Mouse (Mus musculus) kidney, embryonic 16.5 days (tissue): ENCODE results near the gene Cltrn. TPM values are rescaled to one million over a fixed set of nuclear protein-coding genes. Genes with fewer than 3 reads are reported as not detected.

Experiments
- ATAC-seq: fragments of 200-750 bp; cut with Nextera tagmentation; 2 replicates; pipeline ENCODE4 v1.8.0; 2017; ENCODE audit warnings: moderate TSS enrichment; ENCODE audit not compliant: low FRiP score, low TSS enrichment
- H3K27ac ChIP-seq: fragments of 300-500 bp; sonication (generic); 2 replicates; pipeline ENCODE4 v1.5.1; 2014; ENCODE audit warnings: low read length
- H3K27me3 ChIP-seq: fragments of 300-500 bp; sonication (generic); 2 replicates; pipeline ENCODE4 v1.6.1; 2014; ENCODE audit warnings: low read length, control low read depth, mixed read lengths; ENCODE audit not compliant: insufficient read depth
- H3K36me3 ChIP-seq: fragments of 300-500 bp; sonication (generic); 2 replicates; pipeline ENCODE4 v1.6.1; 2014; ENCODE audit warnings: low read length, control low read depth, mixed read lengths; ENCODE audit not compliant: insufficient read depth
- H3K4me1 ChIP-seq: fragments of 300-500 bp; sonication (generic); 2 replicates; pipeline ENCODE4 v1.6.1; 2014; ENCODE audit warnings: low read length, control low read depth, mixed read lengths; ENCODE audit not compliant: insufficient read depth
- H3K4me2 ChIP-seq: fragments of 300-500 bp; sonication (generic); replicated peaks from 2 replicates; pipeline ENCODE4 v1.6.1; 2014; ENCODE audit warnings: low read depth, low read length
- H3K4me3 ChIP-seq: fragments of 300-500 bp; sonication (generic); 2 replicates; pipeline ENCODE4 v1.5.1; 2014; ENCODE audit warnings: mild to moderate bottlenecking, low read length
- H3K9ac ChIP-seq: fragments of 300-500 bp; sonication (generic); replicated peaks from 2 replicates; pipeline ENCODE4 v1.6.1; 2014; ENCODE audit warnings: low read length
- H3K9me3 ChIP-seq: fragments of 300-500 bp; sonication (generic); 2 replicates; pipeline ENCODE4 v1.6.1; 2016; ENCODE audit warnings: low read length, control low read depth
- WGBS: fragments of 180-500 bp; shearing (Covaris S2); extraction: QIAGEN DNeasy Blood & Tissue Kit; methylation state at CpG from one replicate; pipeline ENCODE4 v1.1.7; 2014; 5-methylcytosine and 5-hydroxymethylcytosine counted together
- polyA plus RNA-seq: library from polyadenylated mRNA; unstranded; fragments of >200 nt; fragmentation: Nextera tagmentation; extraction: Ambion mirVana; gene quantifications from 2 replicates; pipeline ENCODE4 v1.2.1, GENCODE M21; 2015

The Cltrn gene
- polyA plus RNA-seq, 1 experiment from 2014 or later = 161 TPM

- WGBS = 92% methylated on average over 3 of the region's 3 CpGs
- no peak overlapping the region for H3K27ac ChIP-seq
- no peak for ATAC-seq
- H3K4me3 ChIP-seq = no peak overlapping the region
- H3K9me3 ChIP-seq = no peaks in the 10 kb centered on the region
- no peaks in the 10 kb centered on the region for H3K36me3 ChIP-seq
- H3K4me2 ChIP-seq = no peak overlapping the region
- H3K27me3 ChIP-seq = peaks cover 8% of the 10 kb centered on the region; the same call in 1 of the 2 replicates
- H3K4me1 ChIP-seq = no peaks in the 10 kb centered on the region
- no peak overlapping the region for H3K9ac ChIP-seq
Measured at GRCm38 (mm10) chrX:164123942-164124341, 35.3 kb downstream of the Cltrn start.

GRCm38 (mm10) chrX:164133531-164133930 is 44.9 kb downstream of the Cltrn start:
- ATAC-seq = no peak
- Histone ChIP-seq H3K4me3 (no peak overlapping the region), H3K9ac (no peak overlapping the region), H3K9me3 (no peaks in the 10 kb centered on the region), H3K36me3 (no peaks in the 10 kb centered on the region), H3K27me3 (peaks cover 18% of the 10 kb centered on the region), H3K27ac (no peak overlapping the region), H3K4me2 (no peak overlapping the region), H3K4me1 (no peaks in the 10 kb centered on the region)
- 94% methylated on average over 3 of the region's 3 CpGs for WGBS

- H3K9ac ChIP-seq = no peak overlapping the region
- H3K27ac ChIP-seq = no peak overlapping the region
Measured at GRCm38 (mm10) chrX:164135304-164135818, 46.7 kb downstream of the Cltrn start.

GRCm38 (mm10) chrX:164139032-164139431 is 50.4 kb downstream of the Cltrn start, which contains the start of gene Ace2:
Gene Ace2, plus strand, starts transcription at chrX:164139332.
- Histone ChIP-seq H3K4me1 (no peaks in the 10 kb centered on the region), H3K9ac (no peak within 1 kb of the TSS), H3K27ac (no peak within 1 kb of the TSS), H3K4me3 (no peak within 1 kb of the TSS), H3K36me3 (no peaks in the 10 kb centered on the region), H3K9me3 (no peaks in the 10 kb centered on the region), H3K27me3 (peaks cover 8% of the 10 kb centered on the region), H3K4me2 (no peak within 1 kb of the TSS)
- no peak for ATAC-seq
- 84% methylated on average over 2 of the region's 2 CpGs for WGBS

More at GRCm38 (mm10) chrX:164135304-164135818, 46.7 kb downstream of the Cltrn start:
- 85% methylated on average over 4 of the region's 4 CpGs for WGBS
- Histone ChIP-seq H3K4me1 (no peaks in the 10 kb centered on the region), H3K4me3 (no peak overlapping the region), H3K4me2 (no peak overlapping the region), H3K36me3 (no peaks in the 10 kb centered on the region), H3K9me3 (no peaks in the 10 kb centered on the region), H3K27me3 (peaks cover 14% of the 10 kb centered on the region)
- ATAC-seq = no peak

GRCm38 (mm10) chrX:164145463-164146250 is 57.0 kb downstream of the Cltrn start:
- 85% methylated on average over 6 of the region's 6 CpGs for WGBS
- H3K27ac ChIP-seq = no peak overlapping the region
- no peak for ATAC-seq

GRCm38 (mm10) chrX:164152703-164153102 is 64.1 kb downstream of the Cltrn start:
- no peak overlapping the region for H3K9ac ChIP-seq
- H3K27ac ChIP-seq = peak overlapping the region; percentile 65; the same call in 1 of the 2 replicates
- H3K27me3 ChIP-seq = peaks cover 3% of the 10 kb centered on the region; the same call in 1 of the 2 replicates
- H3K4me2 ChIP-seq = no peak overlapping the region
- H3K4me1 ChIP-seq = no peaks in the 10 kb centered on the region
- no peak overlapping the region for H3K4me3 ChIP-seq
- ATAC-seq = peak; percentile 61
- 52% methylated on average over 2 of the region's 2 CpGs for WGBS
- H3K9me3 ChIP-seq = 0 out of 2 replicates have a peak, but pooled peaks cover 3% of the 10 kb centered on the region
- no peaks in the 10 kb centered on the region for H3K36me3 ChIP-seq

More at GRCm38 (mm10) chrX:164145463-164146250, 57.0 kb downstream of the Cltrn start:
- H3K4me2 ChIP-seq = no peak overlapping the region
- H3K9ac ChIP-seq = no peak overlapping the region
- no peak overlapping the region for H3K4me3 ChIP-seq
- no peaks in the 10 kb centered on the region for H3K36me3 ChIP-seq
- peaks cover 5% of the 10 kb centered on the region; the same call in 1 of the 2 replicates for H3K27me3 ChIP-seq
- H3K9me3 ChIP-seq = no peaks in the 10 kb centered on the region
- no peaks in the 10 kb centered on the region for H3K4me1 ChIP-seq

GRCm38 (mm10) chrX:164153606-164154005 is 65.0 kb downstream of the Cltrn start:
- no peak overlapping the region; the same call in 1 of the 2 replicates for H3K27ac ChIP-seq
- ATAC-seq = 0 out of 2 replicates have a peak, but pooled peaks have one; percentile 39

GRCm38 (mm10) chrX:164154594-164154993 is 66.0 kb downstream of the Cltrn start:
- ATAC-seq = no peak
- no peak overlapping the region for H3K4me2 ChIP-seq
- H3K4me1 ChIP-seq = no peaks in the 10 kb centered on the region
- H3K36me3 ChIP-seq = no peaks in the 10 kb centered on the region
- H3K9me3 ChIP-seq = 0 out of 2 replicates have a peak, but pooled peaks cover 3% of the 10 kb centered on the region
- H3K27ac ChIP-seq = no peak overlapping the region
- H3K4me3 ChIP-seq = no peak overlapping the region
- no peak overlapping the region for H3K9ac ChIP-seq
- WGBS = 74% methylated on average over 5 of the region's 5 CpGs
- peaks cover 3% of the 10 kb centered on the region; the same call in 1 of the 2 replicates for H3K27me3 ChIP-seq

More at GRCm38 (mm10) chrX:164153606-164154005, 65.0 kb downstream of the Cltrn start:
- no peak overlapping the region for H3K4me3 ChIP-seq
- H3K27me3 ChIP-seq = peaks cover 3% of the 10 kb centered on the region; the same call in 1 of the 2 replicates
- H3K9ac ChIP-seq = no peak overlapping the region
- H3K4me2 ChIP-seq = no peak overlapping the region
- no peaks in the 10 kb centered on the region for H3K36me3 ChIP-seq
- H3K4me1 ChIP-seq = no peaks in the 10 kb centered on the region
- H3K9me3 ChIP-seq = 0 out of 2 replicates have a peak, but pooled peaks cover 3% of the 10 kb centered on the region

GRCm38 (mm10) chrX:164164681-164165080 is 76.1 kb downstream of the Cltrn start:
- Histone ChIP-seq H3K9me3 (no peaks in the 10 kb centered on the region), H3K27ac (no peak overlapping the region), H3K4me3 (no peak overlapping the region), H3K27me3 (peaks cover 12% of the 10 kb centered on the region; the same call in 1 of the 2 replicates), H3K4me2 (0 out of 2 replicates have a peak overlapping the region, but pooled peaks have one; percentile 12), H3K9ac (no peak overlapping the region), H3K4me1 (no peaks in the 10 kb centered on the region), H3K36me3 (no peaks in the 10 kb centered on the region)
- no peak for ATAC-seq
- WGBS = 72% methylated on average over 1 of the region's 1 CpGs
